Mouse (Mus musculus): ENCODE results near the gene Plekha6.

- TF ChIP-seq GATA1 (IDR thresholded peaks at IDR 0.05; ENCODE audit: borderline replicate concordance, low read length) (no peak), FLI1 (IDR thresholded peaks at IDR 0.05; ENCODE audit: low read length) (no peak)
Observed at GRCm38 (mm10) chr1:133197266-133197665, 33.3 kb downstream of the Plekha6 start.
